Mouse (Mus musculus) embryo, embryonic 11 days (tissue): ENCODE data around the gene Col18a1.

Source experiments
- DNase-seq: peaks from one replicate; pipeline ENCODE4 v3.0.0-alpha.2; 2015

Gene Col18a1

GRCm38 (mm10) chr10:77103689-77104088 lies 62.7 kb downstream of the Col18a1 start:
- no peak for DNase-seq

- no peak for DNase-seq
Measured at GRCm38 (mm10) chr10:77099777-77100176, 66.6 kb downstream of the Col18a1 start.

- DNase-seq, result no peak
Measured at GRCm38 (mm10) chr10:77098619-77099018, 67.7 kb downstream of the Col18a1 start.

GRCm38 (mm10) chr10:77097890-77098200 lies 68.5 kb downstream of the Col18a1 start:
- DNase-seq, result no peak

- DNase-seq, result no peak
Measured at GRCm38 (mm10) chr10:77097006-77097889, 69.1 kb downstream of the Col18a1 start.

GRCm38 (mm10) chr10:77095666-77096065 lies 70.7 kb downstream of the Col18a1 start:
- no peak for DNase-seq

GRCm38 (mm10) chr10:77093817-77094216 lies 72.5 kb downstream of the Col18a1 start:
- no peak for DNase-seq

GRCm38 (mm10) chr10:77091538-77092097 lies 74.7 kb downstream of the Col18a1 start:
- DNase-seq, result no peak

- DNase-seq, result no peak
Measured at GRCm38 (mm10) chr10:77090063-77090462, 76.3 kb downstream of the Col18a1 start.

- DNase-seq, result peak; percentile 33
Measured at GRCm38 (mm10) chr10:77089336-77089735, 77.0 kb downstream of the Col18a1 start.

- DNase-seq, result no peak
Measured at GRCm38 (mm10) chr10:77084568-77084967, 81.8 kb downstream of the Col18a1 start.

GRCm38 (mm10) chr10:77082921-77083320 lies 83.4 kb downstream of the Col18a1 start:
- no peak for DNase-seq

- DNase-seq, result peak; percentile 78
Measured at GRCm38 (mm10) chr10:77082453-77082852, 83.9 kb downstream of the Col18a1 start.

GRCm38 (mm10) chr10:77078961-77079360 lies 87.4 kb downstream of the Col18a1 start:
- no peak for DNase-seq

GRCm38 (mm10) chr10:77078456-77078855 lies 87.9 kb downstream of the Col18a1 start:
- no peak for DNase-seq

GRCm38 (mm10) chr10:77074276-77074974 lies 91.9 kb downstream of the Col18a1 start:
- no peak for DNase-seq

- DNase-seq, result peak; percentile 67
Measured at GRCm38 (mm10) chr10:77070072-77070471, 96.3 kb downstream of the Col18a1 start.

- DNase-seq, result no peak
Measured at GRCm38 (mm10) chr10:77068469-77068868, 97.9 kb downstream of the Col18a1 start.

- no peak for DNase-seq
Measured at GRCm38 (mm10) chr10:77064659-77065058, 101.7 kb downstream of the Col18a1 start.

- DNase-seq, result no peak
Measured at GRCm38 (mm10) chr10:77064239-77064638, 102.1 kb downstream of the Col18a1 start.

- no peak for DNase-seq
Measured at GRCm38 (mm10) chr10:77062393-77063010, 103.8 kb downstream of the Col18a1 start.

GRCm38 (mm10) chr10:77061426-77061825 lies 104.9 kb downstream of the Col18a1 start:
- no peak for DNase-seq

GRCm38 (mm10) chr10:77056768-77057167 lies 109.6 kb downstream of the Col18a1 start:
- DNase-seq, result no peak
